ENCODE assay signal across 9 mouse cellular contexts in the genomic region with DNA sequence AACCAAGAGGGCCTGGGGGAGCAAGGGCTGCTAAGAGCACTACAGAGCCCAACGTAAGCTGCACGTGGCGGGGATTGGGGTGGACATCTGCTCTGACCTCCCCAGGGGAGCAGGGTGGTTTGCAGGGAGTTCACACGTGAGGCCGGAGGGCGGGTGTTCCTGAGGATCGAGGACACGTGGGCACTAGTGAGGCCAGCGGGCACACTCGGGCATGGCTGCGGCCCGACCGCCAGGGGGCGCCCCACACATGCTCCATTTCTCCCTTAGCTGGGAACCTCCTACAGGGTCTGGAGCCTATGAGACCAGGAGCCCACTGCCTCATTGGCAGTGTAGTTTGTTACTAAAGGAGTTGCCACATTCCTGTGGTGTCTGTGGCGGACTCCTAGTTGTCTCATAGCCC. TPM values are rescaled to one million over a fixed set of nuclear protein-coding genes. Genes with fewer than 3 reads are reported as not detected.
DNase-seq lines count a peak whose midpoint lies in the region; ATAC-seq and TF ChIP-seq lines count a peak whose summit lies in the region.
"Had no signal": no experiment of that assay in that cellular context is flagged by ENCODE, and none has a peak within 500 bp of the region (broad histone marks: within the 10 kb centered on the region; RNA-seq: fewer than 3 reads in every experiment).

No protein-coding gene starts in this region.

- H3K4me1 ChIP-seq in ES-Bruce4 (ENCODE audit: control insufficient read depth, insufficient read depth, low read length): no peaks in the 10 kb centered on the region
- H3K4me1 ChIP-seq in heart, embryonic 15.5 days (replicated peaks): peaks cover 63% of the 10 kb centered on the region
- peaks cover 4% of the 10 kb centered on the region for H3K4me1 ChIP-seq in lung, postnatal 0 days (ENCODE audit: insufficient read depth, low read depth, low read length)

- TF ChIP-seq CTCF in ES-Bruce4 (IDR thresholded peaks at IDR 0.05; ENCODE audit: low read depth, low read length): peak; percentile 90
- peak; percentile 94 for TF ChIP-seq CTCF in lung, postnatal 0 days (IDR thresholded peaks at IDR 0.05)

- no peak overlapping the region for H3K27ac ChIP-seq in ES-Bruce4 (ENCODE audit: insufficient read depth, low read length)
- no peak overlapping the region for H3K27ac ChIP-seq in heart, embryonic 15.5 days
- H3K27ac ChIP-seq in lung, postnatal 0 days (ENCODE audit: low read length): no peak overlapping the region
- H3K27ac ChIP-seq: lung, embryonic 15.5 days had no signal

- ATAC-seq in erythroid progenitor cell, adult 5-6 weeks (replicated peaks; ENCODE audit: low FRiP score, poor library complexity, severe bottlenecking): peak; percentile 78
- no peak for ATAC-seq in heart, embryonic 15.5 days (replicated peaks; ENCODE audit: insufficient number of reproducible peaks, insufficient read depth, low FRiP score, low read depth)
- peak; percentile 47 for ATAC-seq in lung, postnatal 0 days
- no peak for ATAC-seq in inflammation-experienced regulatory T-cells, adult 6 months

- peak overlapping the region; percentile 25 for H3K4me3 ChIP-seq in ES-Bruce4 (ENCODE audit: low read depth, low read length)
- H3K4me3 ChIP-seq in heart, embryonic 15.5 days: no peak overlapping the region
- no peak overlapping the region for H3K4me3 ChIP-seq in lung, postnatal 0 days (ENCODE audit: low read depth, low read length)
- H3K4me3 ChIP-seq: lung, embryonic 15.5 days had no signal

- H3K36me3 ChIP-seq in ES-Bruce4 (ENCODE audit: control insufficient read depth, insufficient read depth, low read length, poor library complexity, severe bottlenecking): no peaks in the 10 kb centered on the region
- H3K36me3 ChIP-seq in heart, embryonic 15.5 days: no peaks in the 10 kb centered on the region
- H3K36me3 ChIP-seq in lung, postnatal 0 days (ENCODE audit: insufficient read depth, low read length): no peaks in the 10 kb centered on the region
- H3K36me3 ChIP-seq: lung, embryonic 15.5 days had no signal

- DNase-seq in adrenal gland, postnatal 36 days: peak; percentile 88 to 92
- DNase-seq in layer of hippocampus, postnatal 10 days (ENCODE audit: low spot score in 2 of 2): peak; percentile 79 to 82
- peak; percentile 81 for DNase-seq in lung, postnatal 0 days (ENCODE audit: low spot score)
- DNase-seq in right cerebral cortex, postnatal 14 days: peak; percentile 75

- peak overlapping the region; percentile 12; the same call in 1 of the 2 replicates for H3K9ac ChIP-seq in ES-Bruce4 (ENCODE audit: low read depth, poor library complexity, severe bottlenecking)
- H3K9ac ChIP-seq in heart, embryonic 15.5 days: no peak overlapping the region
- H3K9ac ChIP-seq in lung, postnatal 0 days (replicated peaks; ENCODE audit: low read depth): no peak overlapping the region
- H3K9ac ChIP-seq: lung, embryonic 15.5 days had no signal

- peak overlapping the region; percentile 28; the same call in 1 of the 2 replicates for H3K4me2 ChIP-seq in heart, embryonic 15.5 days
- H3K4me2 ChIP-seq in lung, postnatal 0 days (replicated peaks; ENCODE audit: low read depth, low read length): no peak overlapping the region
- H3K4me2 ChIP-seq: lung, embryonic 15.5 days had no signal

- WGBS in heart, embryonic 15.5 days: 12% methylated on average over 15 of the region's 15 CpGs
- WGBS in lung, postnatal 0 days: 6% methylated on average over 12 of the region's 15 CpGs

- H3K27me3 ChIP-seq in ES-Bruce4 (ENCODE audit: control insufficient read depth, insufficient read depth, low read length, poor library complexity, severe bottlenecking): peaks cover 3% of the 10 kb centered on the region; the same call in 1 of the 2 replicates
- H3K27me3 ChIP-seq in heart, embryonic 15.5 days: peaks cover 34% of the 10 kb centered on the region
- H3K27me3 ChIP-seq in lung, postnatal 0 days (replicated peaks; ENCODE audit: insufficient read depth, low read length): peaks cover 19% of the 10 kb centered on the region

- no peak for TF ChIP-seq EP300 in ES-Bruce4 (IDR thresholded peaks at IDR 0.05; ENCODE audit: insufficient read depth, low read depth, low read length)
- no peak for TF ChIP-seq EP300 in lung, postnatal 0 days (IDR thresholded peaks at IDR 0.05)

- no peak for TF ChIP-seq POLR2A in ES-Bruce4 (IDR thresholded peaks at IDR 0.05; ENCODE audit: insufficient read depth, low read length)

- H3K9me3 ChIP-seq in ES-Bruce4 (replicated peaks; ENCODE audit: control insufficient read depth, insufficient read depth, low read length, poor library complexity, severe bottlenecking): no peaks in the 10 kb centered on the region
- H3K9me3 ChIP-seq in heart, embryonic 15.5 days (replicated peaks): no peaks in the 10 kb centered on the region
- H3K9me3 ChIP-seq in lung, postnatal 0 days (ENCODE audit: low read length): no peaks in the 10 kb centered on the region
- H3K9me3 ChIP-seq: lung, embryonic 15.5 days had no signal

RNA-seq across cellular contexts. Expression of a gene that starts 5.1 kb away (rescaled TPM):
- polyA plus RNA-seq in ES-Bruce4 (2011; ENCODE audit: insufficient read depth, insufficient read length, low read depth, missing spikeins): not detected in 2 replicates
- 1 to 10 TPM; 8.8 to 9.7 TPM for total RNA-seq in adrenal gland, postnatal 36 days (2021)
- not detected in 2 replicates for total RNA-seq in erythroid progenitor cell, adult 5-6 weeks (2015; ENCODE audit: low replicate concordance)
- not detected in 2 replicates for total RNA-seq in erythroid progenitor cell, adult 5-6 weeks (2017; ENCODE audit: low replicate concordance)
- 1.2 and 2.6 TPM in 2 replicates for polyA plus RNA-seq in heart, embryonic 15.5 days (2015; fragmentation: Nextera tagmentation; extraction: Ambion mirVana)
- 1 to 10 TPM; 1.8 to 2.4 TPM for total RNA-seq in layer of hippocampus, postnatal 10 days (2021)
- polyA plus RNA-seq in lung, postnatal 0 days (2015; fragmentation: Nextera tagmentation; extraction: Ambion mirVana): 1.3 and 1.8 TPM in 2 replicates
- polyA plus RNA-seq in inflammation-experienced regulatory T-cells, adult 6 months (2017; shearing (Covaris generic)): not detected

RNA-seq across cellular contexts. Expression of a gene that starts 43.0 kb away (rescaled TPM):
- polyA plus RNA-seq in ES-Bruce4 (2011; ENCODE audit: insufficient read depth, insufficient read length, low read depth, missing spikeins): 71.4 and 74.5 TPM in 2 replicates
- total RNA-seq in adrenal gland, postnatal 36 days (2021): 10 to 100 TPM; 59.3 to 63.3 TPM
- 85.9 and 87.9 TPM in 2 replicates for total RNA-seq in erythroid progenitor cell, adult 5-6 weeks (2015; ENCODE audit: low replicate concordance)
- 145 and 167 TPM in 2 replicates for total RNA-seq in erythroid progenitor cell, adult 5-6 weeks (2017; ENCODE audit: low replicate concordance)
- 64.8 and 76.3 TPM in 2 replicates for polyA plus RNA-seq in heart, embryonic 15.5 days (2015; fragmentation: Nextera tagmentation; extraction: Ambion mirVana)
- 10 to 100 TPM; 74.4 to 77.1 TPM for total RNA-seq in layer of hippocampus, postnatal 10 days (2021)
- 62.6 TPM in 2 replicates for polyA plus RNA-seq in lung, postnatal 0 days (2015; fragmentation: Nextera tagmentation; extraction: Ambion mirVana)
- 10 to 100 TPM in 2 of 3 experiments, 1 to 10 TPM in 1; 9.8 to 19.5 (median 15.4) TPM for polyA plus RNA-seq in inflammation-experienced regulatory T-cells, adult 6 months (2017; shearing (Covaris generic))

Comparison
In these comparisons a context has a peak if more than half of its experiments do, and no peak if none do; other contexts are left out.
1. ATAC-seq: peak in erythroid progenitor cell, adult 5-6 weeks (single experiment) and lung, postnatal 0 days (single experiment); none in heart, embryonic 15.5 days (single experiment) and inflammation-experienced regulatory T-cells, adult 6 months (single experiment).
2. Peak in every context shown above with its lines, with median percentiles within 50 percentile points of each other: DNase-seq.